Mouse (Mus musculus) kidney, postnatal 0 days (tissue): ENCODE measurements around the gene Arhgef1. TPM values are rescaled to one million over a fixed set of nuclear protein-coding genes. Genes with fewer than 3 reads are reported as not detected.

Experiments used
- ATAC-seq: fragments of 200-750 bp; cut with Nextera tagmentation; replicated peaks from 2 replicates; pipeline ENCODE4 v1.8.0; 2017; ENCODE audit warnings: low read depth, moderate number of reproducible peaks, moderate TSS enrichment, moderate library complexity; ENCODE audit not compliant: low FRiP score
- DNase-seq: peaks from one replicate; pipeline ENCODE4 v3.0.0-alpha.2; 2016; ENCODE audit warnings: low spot score
- H3K27ac ChIP-seq: fragments of 300-500 bp; sonication (generic); 2 replicates; pipeline ENCODE4 v1.5.1; 2014; ENCODE audit warnings: mild to moderate bottlenecking
- H3K27me3 ChIP-seq: fragments of 300-500 bp; sonication (generic); 2 replicates; pipeline ENCODE4 v1.6.1; 2014; ENCODE audit warnings: low read length, mixed read lengths; ENCODE audit not compliant: insufficient read depth
- H3K36me3 ChIP-seq: fragments of 300-500 bp; sonication (generic); 2 replicates; pipeline ENCODE4 v1.6.1; 2014; ENCODE audit warnings: low read length, mixed read lengths; ENCODE audit not compliant: insufficient read depth
- H3K4me1 ChIP-seq: fragments of 300-500 bp; sonication (generic); replicated peaks from 2 replicates; pipeline ENCODE4 v1.6.1; 2014; ENCODE audit warnings: antibody characterized with exemption, low read length, mixed read lengths; ENCODE audit not compliant: insufficient read depth
- H3K4me2 ChIP-seq: fragments of 300-500 bp; sonication (generic); 2 replicates; pipeline ENCODE4 v1.6.1; 2014; ENCODE audit warnings: mild to moderate bottlenecking, low read length, moderate library complexity, mixed read lengths
- H3K4me3 ChIP-seq: fragments of 300-500 bp; sonication (generic); replicated peaks from 2 replicates; pipeline ENCODE4 v1.5.1; 2014; ENCODE audit warnings: low read depth, low read length
- H3K9ac ChIP-seq: fragments of 300-500 bp; sonication (generic); 2 replicates; pipeline ENCODE4 v1.6.1; 2014; ENCODE audit warnings: low read depth, low read length
- H3K9me3 ChIP-seq: fragments of 300-500 bp; sonication (generic); replicated peaks from 2 replicates; pipeline ENCODE4 v1.6.1; 2016; ENCODE audit warnings: low read length, inconsistent platforms, mixed read lengths
- CTCF ChIP-seq: IDR thresholded peaks from 2 replicates; pipeline ENCODE4 v1.5.1; 2016; ENCODE audit warnings: antibody characterized with exemption, low read depth, mild to moderate bottlenecking, moderate library complexity
- WGBS: fragments of 180-500 bp; shearing (Covaris S2); extraction: QIAGEN DNeasy Blood & Tissue Kit; methylation state at CpG from one replicate; pipeline ENCODE4 v1.1.7; 2014; 5-methylcytosine and 5-hydroxymethylcytosine counted together
- polyA plus RNA-seq: library from polyadenylated mRNA; unstranded; fragments of >200 nt; fragmentation: Nextera tagmentation; extraction: Ambion mirVana; gene quantifications from 2 replicates; pipeline ENCODE4 v1.2.1, GENCODE M21; 2015

The Arhgef1 gene
- polyA plus RNA-seq, 1 experiment from 2014 or later, result 63.6 TPM

- 84% methylated on average over 4 of the region's 4 CpGs for WGBS
- Histone ChIP-seq H3K27ac (no peak overlapping the region), H3K27me3 (no peaks in the 10 kb centered on the region), H3K4me2 (no peak overlapping the region), H3K4me1 (no peaks in the 10 kb centered on the region), H3K36me3 (no peaks in the 10 kb centered on the region), H3K4me3 (no peak overlapping the region), H3K9ac (no peak overlapping the region), H3K9me3 (no peaks in the 10 kb centered on the region)
- ATAC-seq (no peak), DNase-seq (no peak)
- no peak for TF ChIP-seq CTCF
These were observed 39.9 kb upstream of the Arhgef1 start for GRCm38 (mm10) chr7:24862853-24863252.

- Histone ChIP-seq H3K36me3 (no peaks in the 10 kb centered on the region), H3K9me3 (no peaks in the 10 kb centered on the region), H3K9ac (no peak overlapping the region), H3K4me3 (no peak overlapping the region), H3K27me3 (no peaks in the 10 kb centered on the region), H3K27ac (no peak overlapping the region), H3K4me1 (no peaks in the 10 kb centered on the region), H3K4me2 (no peak overlapping the region)
- no peak for DNase-seq
- no peak for ATAC-seq
- 20% methylated on average over 6 of the region's 6 CpGs for WGBS
- no peak for TF ChIP-seq CTCF
These were observed 38.6 kb upstream of the Arhgef1 start for GRCm38 (mm10) chr7:24864156-24864555.

GRCm38 (mm10) chr7:24869080-24869479 lies 33.6 kb upstream of the Arhgef1 start:
- Histone ChIP-seq H3K27me3 (no peaks in the 10 kb centered on the region), H3K4me2 (no peak overlapping the region), H3K4me1 (no peaks in the 10 kb centered on the region), H3K4me3 (no peak overlapping the region), H3K9me3 (no peaks in the 10 kb centered on the region), H3K27ac (no peak overlapping the region), H3K36me3 (no peaks in the 10 kb centered on the region), H3K9ac (no peak overlapping the region)
- DNase-seq, result no peak
- WGBS, result 69% methylated on average over 17 of the region's 17 CpGs
- no peak for ATAC-seq
- TF ChIP-seq CTCF, result no peak

- no peak within 1 kb of the TSS for H3K4me2 ChIP-seq
- TF ChIP-seq CTCF, result no peak
- no peak within 1 kb of the TSS for H3K4me3 ChIP-seq
- no peaks in the 10 kb centered on the region for H3K36me3 ChIP-seq
- H3K9ac ChIP-seq, result no peak within 1 kb of the TSS
- H3K27me3 ChIP-seq, result no peaks in the 10 kb centered on the region
- WGBS, result 56% methylated on average over 38 of the region's 41 CpGs
- ATAC-seq (no peak), DNase-seq (no peak)
- no peaks in the 10 kb centered on the region for H3K9me3 ChIP-seq
- H3K27ac ChIP-seq, result no peak within 1 kb of the TSS
- H3K4me1 ChIP-seq, result no peaks in the 10 kb centered on the region
These were observed 33.1 kb upstream of the Arhgef1 start, which contains the start of the genes Lypd4 and Dmrtc2 for GRCm38 (mm10) chr7:24869532-24870165. TSS of gene Lypd4 (minus strand) at chr7:24869941. TSS of gene Dmrtc2 (plus strand) at chr7:24870057.

GRCm38 (mm10) chr7:24877588-24877987 lies 25.1 kb upstream of the Arhgef1 start:
- Histone ChIP-seq H3K4me3 (no peak overlapping the region), H3K9me3 (no peaks in the 10 kb centered on the region), H3K27ac (no peak overlapping the region), H3K36me3 (no peaks in the 10 kb centered on the region), H3K27me3 (no peaks in the 10 kb centered on the region), H3K4me1 (0 out of 2 replicates have a peak, but pooled peaks cover 3% of the 10 kb centered on the region), H3K9ac (no peak overlapping the region), H3K4me2 (no peak overlapping the region)
- no peak for ATAC-seq
- TF ChIP-seq CTCF, result no peak
- 71% methylated on average over 3 of the region's 3 CpGs for WGBS
- no peak for DNase-seq

- Histone ChIP-seq H3K9ac (no peak overlapping the region), H3K9me3 (no peaks in the 10 kb centered on the region), H3K27me3 (no peaks in the 10 kb centered on the region), H3K4me2 (no peak overlapping the region), H3K36me3 (no peaks in the 10 kb centered on the region), H3K4me1 (0 out of 2 replicates have a peak, but pooled peaks cover 3% of the 10 kb centered on the region), H3K27ac (no peak overlapping the region), H3K4me3 (no peak overlapping the region)
- DNase-seq (no peak), ATAC-seq (no peak)
- 33% methylated on average over 2 of the region's 2 CpGs for WGBS
- no peak for TF ChIP-seq CTCF
These were observed 23.1 kb upstream of the Arhgef1 start for GRCm38 (mm10) chr7:24879620-24880019.
